25 mouse cellular contexts compared by ENCODE assay signal in genomic region chr1:72379752-72380353, GRCm38 (mm10).
DNase-seq lines count a peak whose midpoint lies in the region; ATAC-seq lines count a peak whose summit lies in the region.
"Had no signal": no experiment of that assay in that cellular context is flagged by ENCODE, and none has a peak within 500 bp of the region (broad histone marks: within the 10 kb centered on the region; RNA-seq: fewer than 3 reads in every experiment).

No protein-coding gene starts in this region.

- no peak overlapping the region for H3K4me3 ChIP-seq in hindbrain, embryonic 14.5 days (replicated peaks; ENCODE audit: low read length)
- no peak overlapping the region for H3K4me3 ChIP-seq in hindbrain, embryonic 12.5 days
- no peak overlapping the region for H3K4me3 ChIP-seq in neural tube, embryonic 13.5 days
- H3K4me3 ChIP-seq: heart, embryonic 13.5 days; kidney, embryonic 15.5 days; neural tube, embryonic 12.5 days; stomach, embryonic 15.5 days had no signal

- peak; percentile 45 for DNase-seq in hindbrain, embryonic 14.5 days (ENCODE audit: low spot score)
- no peak for DNase-seq in neural tube, embryonic 10.5 days (ENCODE audit: extremely low spot score, low spot score)
- DNase-seq in gonadal fat pad, adult 2 months (ENCODE audit: low read depth) = peak; percentile 51
- DNase-seq in adrenal gland, postnatal 36 days = no peak
- DNase-seq in left cerebral cortex, adult 9 months (ENCODE audit: low spot score in 2 of 2) = no peak
- DNase-seq: adrenal gland, adult 8-10 months; cerebellum, adult 9-10 months; gastrocnemius, postnatal 10 days; heart, adult 18-20 months; heart, postnatal 14 days; kidney, adult 11 months; kidney, postnatal 4 days; layer of hippocampus, adult 9-11 months; lung, postnatal 4 days; right cerebral cortex, adult 18-20 months; right cerebral cortex, postnatal 4 days; thymus, adult 18-20 months; thymus, postnatal 4 days had no signal

- peak; percentile 40; the same call in 1 of the 2 replicates for ATAC-seq in hindbrain, embryonic 14.5 days (ENCODE audit: low FRiP score)
- ATAC-seq in hindbrain, embryonic 12.5 days (ENCODE audit: low FRiP score) = no peak
- ATAC-seq in neural tube, embryonic 13.5 days (ENCODE audit: low read depth) = no peak; the same call in 1 of the 2 replicates
- ATAC-seq: activated CD4-positive, CD25-positive, alpha-beta regulatory T cell, adult 4 months had no signal

- H3K36me3 ChIP-seq in hindbrain, embryonic 14.5 days (replicated peaks; ENCODE audit: control insufficient read depth, insufficient read depth) = 0 out of 2 replicates have a peak, but pooled peaks cover 6% of the 10 kb centered on the region
- 0 out of 2 replicates have a peak, but pooled peaks cover 9% of the 10 kb centered on the region for H3K36me3 ChIP-seq in hindbrain, embryonic 12.5 days
- H3K36me3 ChIP-seq in neural tube, embryonic 13.5 days = 0 out of 2 replicates have a peak, but pooled peaks cover 5% of the 10 kb centered on the region
- H3K36me3 ChIP-seq: stomach, embryonic 15.5 days had no signal

- H3K27me3 ChIP-seq in hindbrain, embryonic 14.5 days (ENCODE audit: control insufficient read depth, insufficient read depth, low read length) = no peaks in the 10 kb centered on the region
- H3K27me3 ChIP-seq in hindbrain, embryonic 12.5 days = no peaks in the 10 kb centered on the region
- H3K27me3 ChIP-seq in neural tube, embryonic 13.5 days = no peaks in the 10 kb centered on the region
- H3K27me3 ChIP-seq: heart, embryonic 13.5 days; kidney, embryonic 15.5 days; neural tube, embryonic 12.5 days; stomach, embryonic 15.5 days had no signal

- peak overlapping the region; percentile 64; the same call in 1 of the 2 replicates for H3K27ac ChIP-seq in hindbrain, embryonic 14.5 days
- no peak overlapping the region for H3K27ac ChIP-seq in hindbrain, embryonic 12.5 days
- 0 out of 2 replicates have a peak overlapping the region, but pooled peaks have one; percentile 33 for H3K27ac ChIP-seq in neural tube, embryonic 13.5 days (replicated peaks)
- H3K27ac ChIP-seq: heart, embryonic 13.5 days; kidney, embryonic 15.5 days; neural tube, embryonic 12.5 days; stomach, embryonic 15.5 days had no signal

- H3K4me2 ChIP-seq in hindbrain, embryonic 14.5 days (replicated peaks) = no peak overlapping the region
- no peak overlapping the region for H3K4me2 ChIP-seq in hindbrain, embryonic 12.5 days (replicated peaks)
- no peak overlapping the region for H3K4me2 ChIP-seq in neural tube, embryonic 13.5 days
- H3K4me2 ChIP-seq: heart, embryonic 13.5 days; kidney, embryonic 15.5 days; neural tube, embryonic 12.5 days; stomach, embryonic 15.5 days had no signal

- H3K4me1 ChIP-seq in hindbrain, embryonic 14.5 days (replicated peaks; ENCODE audit: control insufficient read depth, insufficient read depth, low read length) = 0 out of 2 replicates have a peak, but pooled peaks cover 11% of the 10 kb centered on the region
- no peaks in the 10 kb centered on the region for H3K4me1 ChIP-seq in hindbrain, embryonic 12.5 days
- H3K4me1 ChIP-seq in neural tube, embryonic 13.5 days (replicated peaks) = no peaks in the 10 kb centered on the region
- H3K4me1 ChIP-seq: heart, embryonic 13.5 days; kidney, embryonic 15.5 days; neural tube, embryonic 12.5 days; stomach, embryonic 15.5 days had no signal

- no peak overlapping the region for H3K9ac ChIP-seq in hindbrain, embryonic 14.5 days
- H3K9ac ChIP-seq in hindbrain, embryonic 12.5 days = no peak overlapping the region
- H3K9ac ChIP-seq in neural tube, embryonic 13.5 days = no peak overlapping the region
- H3K9ac ChIP-seq: heart, embryonic 13.5 days; kidney, embryonic 15.5 days; neural tube, embryonic 12.5 days; stomach, embryonic 15.5 days had no signal

- no peaks in the 10 kb centered on the region for H3K9me3 ChIP-seq in hindbrain, embryonic 14.5 days (ENCODE audit: control insufficient read depth, low read length)
- no peaks in the 10 kb centered on the region for H3K9me3 ChIP-seq in hindbrain, embryonic 12.5 days (replicated peaks)
- H3K9me3 ChIP-seq in neural tube, embryonic 13.5 days = no peaks in the 10 kb centered on the region
- H3K9me3 ChIP-seq: heart, embryonic 13.5 days; kidney, embryonic 15.5 days; neural tube, embryonic 12.5 days; stomach, embryonic 15.5 days had no signal

- WGBS in hindbrain, embryonic 14.5 days = 72% methylated on average over 11 of the region's 11 CpGs
- 91% methylated on average over 11 of the region's 11 CpGs for WGBS in hindbrain, embryonic 12.5 days
- 78% methylated on average over 11 of the region's 11 CpGs for WGBS in neural tube, embryonic 13.5 days

Comparison
In these comparisons a context has a peak if more than half of its experiments do, and no peak if none do; other contexts are left out.
1. DNase-seq: peak in hindbrain, embryonic 14.5 days (single experiment) and gonadal fat pad, adult 2 months (single experiment); none in neural tube, embryonic 10.5 days (single experiment), adrenal gland, postnatal 36 days (0 of 2) and left cerebral cortex, adult 9 months (0 of 2).